Mouse (Mus musculus) MEL (cell line): Measurements from ENCODE around the gene Socs5. TPM values are rescaled to one million over a fixed set of nuclear protein-coding genes. Genes with fewer than 3 reads are reported as not detected.

Experiments
- DNase-seq: peaks from one replicate; pipeline ENCODE4 v3.0.0; 2011; ENCODE audit warnings: low read depth, low spot score
- H3K27ac ChIP-seq: 2 replicates; pipeline ENCODE4 v1.5.1; 2012; ENCODE audit warnings: low read depth, mild to moderate bottlenecking, control low read depth, low read length, moderate library complexity; ENCODE audit not compliant: control insufficient read depth
- H3K27me3 ChIP-seq, 2 experiments: fragments of 150-350 bp in 1 of 2; sonication (generic) in 1 of 2; 2 replicates each; pipeline ENCODE4 v1.6.1; 2012; ENCODE audit warnings: low read length in 2 of 2, mild to moderate bottlenecking in 2 of 2, improper control_type of control experiment in 1 of 2, moderate library complexity in 1 of 2; ENCODE audit not compliant: insufficient read depth in 2 of 2, control insufficient read depth in 1 of 2
- H3K36me3 ChIP-seq, 2 experiments: 2 replicates each; pipeline ENCODE4 v1.6.1; 2012 to 2014; ENCODE audit warnings: low read length in 2 of 2, improper control_type of control experiment in 1 of 2, inconsistent platforms in 1 of 2, mild to moderate bottlenecking in 1 of 2; ENCODE audit not compliant: insufficient read depth in 2 of 2, control insufficient read depth in 1 of 2
- H3K4me1 ChIP-seq, 2 experiments: fragments of 150-350 bp in 1 of 2; sonication (generic) in 1 of 2; 2 replicates each; pipeline ENCODE4 v1.6.1; 2012; ENCODE audit warnings: low read length in 2 of 2, improper control_type of control experiment in 1 of 2, mild to moderate bottlenecking in 1 of 2; ENCODE audit not compliant: insufficient read depth in 2 of 2, control insufficient read depth in 1 of 2
- H3K4me3 ChIP-seq, 2 experiments: fragments of 150-350 bp in 1 of 2; sonication (generic) in 1 of 2; 2 replicates each; pipeline ENCODE4 v1.5.1; 2012; ENCODE audit warnings: low read depth in 2 of 2, low read length in 2 of 2, mild to moderate bottlenecking in 2 of 2, moderate library complexity in 2 of 2, control low read depth in 1 of 2, improper control_type of control experiment in 1 of 2; ENCODE audit not compliant: control insufficient read depth in 1 of 2, insufficient read depth in 1 of 2
- H3K79me2 ChIP-seq: 2 replicates; pipeline ENCODE4 v1.6.1; 2012; ENCODE audit warnings: mild to moderate bottlenecking, low read length, moderate library complexity; ENCODE audit not compliant: control insufficient read depth, poor library complexity, insufficient read depth
- H3K9ac ChIP-seq: 2 replicates; pipeline ENCODE4 v1.6.1; 2012; ENCODE audit warnings: low read depth, mild to moderate bottlenecking, control low read depth, low read length, moderate library complexity; ENCODE audit not compliant: control insufficient read depth, poor library complexity, severe bottlenecking
- H3K9me3 ChIP-seq: fragments of 150-350 bp; sonication (generic); replicated peaks from 2 replicates; pipeline ENCODE4 v1.6.1; 2012; ENCODE audit warnings: mild to moderate bottlenecking, low read length, improper control_type of control experiment, moderate library complexity; ENCODE audit not compliant: insufficient read depth
- BHLHE40 ChIP-seq: IDR thresholded peaks from 2 replicates; pipeline ENCODE4 v1.6.1; 2012; ENCODE audit warnings: low read depth, mild to moderate bottlenecking, inconsistent platforms, low read length, improper control_type of control experiment, borderline replicate concordance
- CHD1 ChIP-seq: IDR thresholded peaks from 2 replicates; pipeline ENCODE4 v1.6.1; 2012; ENCODE audit warnings: low read depth, mild to moderate bottlenecking, inconsistent platforms, low read length, improper control_type of control experiment
- ELF1 ChIP-seq: IDR thresholded peaks from 2 replicates; pipeline ENCODE4 v1.6.1; 2014; ENCODE audit warnings: low read depth, mild to moderate bottlenecking, inconsistent platforms, low read length, improper control_type of control experiment, moderate library complexity
- EP300 ChIP-seq, 2 experiments: IDR thresholded peaks; 2 replicates each; pipeline ENCODE4 v1.6.1; 2011; ENCODE audit warnings: improper control_type of control experiment in 2 of 2, low read length in 2 of 2, low read depth in 1 of 2, mild to moderate bottlenecking in 1 of 2
- ETS1 ChIP-seq: IDR thresholded peaks from 2 replicates; pipeline ENCODE4 v1.6.1; 2012; ENCODE audit warnings: low read depth, mild to moderate bottlenecking, inconsistent platforms, low read length, improper control_type of control experiment, moderate library complexity
- GATA1 ChIP-seq: IDR thresholded peaks from 2 replicates; pipeline ENCODE4 v1.6.1; 2011; ENCODE audit warnings: low read depth, low read length, improper control_type of control experiment
- HCFC1 ChIP-seq: IDR thresholded peaks from 2 replicates; pipeline ENCODE4 v1.6.1; 2012; ENCODE audit warnings: low read depth, mild to moderate bottlenecking, inconsistent platforms, low read length, improper control_type of control experiment, moderate library complexity
- JUND ChIP-seq: IDR thresholded peaks from 2 replicates; pipeline ENCODE4 v1.6.1; 2011; ENCODE audit warnings: low read depth, mild to moderate bottlenecking, improper control_type of control experiment, low read length
- MAX ChIP-seq: IDR thresholded peaks from 2 replicates; pipeline ENCODE4 v1.6.1; 2011; ENCODE audit warnings: low read length, improper control_type of control experiment
- NELFE ChIP-seq: IDR thresholded peaks from 2 replicates; pipeline ENCODE4 v1.6.1; 2011; ENCODE audit warnings: low read depth, low read length, improper control_type of control experiment
- NRF1 ChIP-seq: IDR thresholded peaks from 2 replicates; pipeline ENCODE4 v1.6.1; 2014; ENCODE audit warnings: low read depth, mild to moderate bottlenecking, inconsistent platforms, low read length, improper control_type of control experiment, moderate library complexity; ENCODE audit not compliant: poor library complexity, insufficient read depth, severe bottlenecking
- POLR2A ChIP-seq, 2 experiments: IDR thresholded peaks; 2 replicates each; pipeline ENCODE4 v1.6.1; 2011 to 2012; ENCODE audit warnings: low read length in 2 of 2, mild to moderate bottlenecking in 2 of 2, control low read depth in 1 of 2, improper control_type of control experiment in 1 of 2, low read depth in 1 of 2, moderate library complexity in 1 of 2; ENCODE audit not compliant: control insufficient read depth in 1 of 2, insufficient read depth in 1 of 2, poor library complexity in 1 of 2
- POLR2AphosphoS5 ChIP-seq: IDR thresholded peaks from 2 replicates; pipeline ENCODE4 v1.6.1; 2012; ENCODE audit warnings: low read depth, borderline replicate concordance, mild to moderate bottlenecking, inconsistent platforms, low read length, moderate library complexity, mixed read lengths
- SIN3A ChIP-seq: IDR thresholded peaks from 2 replicates; pipeline ENCODE4 v1.6.1; 2012; ENCODE audit warnings: low read length, improper control_type of control experiment, inconsistent platforms
- SMC3 ChIP-seq: IDR thresholded peaks from 2 replicates; pipeline ENCODE4 v1.6.1; 2011; ENCODE audit warnings: low read depth, low read length, improper control_type of control experiment
- TAL1 ChIP-seq: IDR thresholded peaks from 2 replicates; pipeline ENCODE4 v1.6.1; 2012; ENCODE audit warnings: mild to moderate bottlenecking, inconsistent platforms, low read length, moderate library complexity, mixed read lengths
- TBP ChIP-seq: IDR thresholded peaks from 2 replicates; pipeline ENCODE4 v1.8.0; 2011; ENCODE audit warnings: low read depth, low read length, improper control_type of control experiment
- TCF12 ChIP-seq: IDR thresholded peaks from 2 replicates; pipeline ENCODE4 v1.6.1; 2014; ENCODE audit warnings: low read depth, mild to moderate bottlenecking, inconsistent platforms, low read length, improper control_type of control experiment, moderate library complexity
- USF1 ChIP-seq: IDR thresholded peaks from 2 replicates; pipeline ENCODE4 v1.6.1; 2014; ENCODE audit warnings: low read depth, mild to moderate bottlenecking, inconsistent platforms, low read length, improper control_type of control experiment, moderate library complexity
- USF2 ChIP-seq, 2 experiments: IDR thresholded peaks; 2 replicates each; pipeline ENCODE4 v1.6.1; 2011 to 2012; ENCODE audit warnings: improper control_type of control experiment in 2 of 2, low read length in 2 of 2, borderline replicate concordance in 1 of 2, inconsistent platforms in 1 of 2, low read depth in 1 of 2, mild to moderate bottlenecking in 1 of 2; ENCODE audit not compliant: insufficient read depth in 1 of 2
- ZKSCAN1 ChIP-seq: IDR thresholded peaks from 2 replicates; pipeline ENCODE4 v1.6.1; 2012; ENCODE audit warnings: low read depth, mild to moderate bottlenecking, inconsistent platforms, low read length, improper control_type of control experiment, moderate library complexity
- ZMIZ1 ChIP-seq: IDR thresholded peaks from 2 replicates; pipeline ENCODE4 v1.6.1; 2012; ENCODE audit warnings: low read depth, mild to moderate bottlenecking, inconsistent platforms, low read length, improper control_type of control experiment, moderate library complexity
- ZNF384 ChIP-seq: IDR thresholded peaks from 2 replicates; pipeline ENCODE4 v1.6.1; 2012; ENCODE audit warnings: low read depth, mild to moderate bottlenecking, inconsistent platforms, low read length, improper control_type of control experiment
- polyA plus RNA-seq, 2 experiments: library from polyadenylated mRNA; stranded (reverse) in 1 of 2; unstranded in 1 of 2; fragments of >175 nt in 1 of 2; fragments of >200 nt in 1 of 2; gene quantifications; 2 replicates each; pipeline versions ENCODE4 v1.2.1 to v1.2.4; 2012; ENCODE audit warnings: low replicate concordance in 2 of 2, low read depth in 1 of 2; ENCODE audit not compliant: insufficient read length in 2 of 2, insufficient read depth in 1 of 2, missing spikeins in 1 of 2
- total RNA-seq: library from RNA; depleted of rRNA; stranded (reverse); fragments of 300-350 nt; gene quantifications from 2 replicates; pipeline ENCODE4 v1.2.3, GENCODE M21; 2012

Gene Socs5
- total and polyA plus RNA-seq, 3 experiments = 6.4 to 9.7 TPM; not detected in 1

DNA sequence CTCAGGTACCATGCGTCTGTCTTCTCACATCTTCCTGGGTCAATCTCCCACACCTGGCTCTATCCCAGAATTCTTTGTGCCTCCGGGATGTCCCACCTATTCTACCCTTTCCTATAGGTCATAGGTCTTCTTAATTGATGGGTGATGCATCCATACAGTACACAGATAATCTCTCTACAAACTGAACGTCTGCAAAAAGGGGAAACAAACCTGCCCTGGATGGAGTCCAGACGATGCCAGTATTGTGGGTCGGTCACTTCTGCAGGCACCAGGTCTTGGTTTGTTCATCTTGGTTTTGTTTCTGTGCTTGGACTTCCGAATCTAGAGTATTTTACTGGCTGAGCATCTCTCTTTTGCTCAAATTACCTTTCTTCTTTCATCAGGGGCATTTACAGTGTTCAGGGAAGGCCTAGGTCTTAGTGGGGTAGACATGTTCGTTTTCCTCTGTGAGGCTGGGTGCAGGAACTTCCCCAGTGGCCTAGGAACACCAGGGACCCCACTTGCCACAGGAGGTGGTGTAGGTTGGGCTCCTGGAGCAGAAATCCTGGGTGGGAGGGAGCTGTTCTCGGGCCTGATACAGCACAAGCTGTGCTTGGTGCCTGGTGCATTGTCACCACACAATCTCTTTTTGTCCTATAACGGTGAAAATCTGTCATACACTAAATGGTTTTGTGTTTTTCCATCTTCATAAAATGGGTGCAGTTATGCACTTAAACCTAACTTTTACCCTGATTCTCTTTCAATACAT is 33.9 kb downstream of the Socs5 start:
- Histone ChIP-seq H3K4me1 (peaks cover 10 to 14% of the 10 kb centered on the region in 2 experiments), H3K27ac (no peak overlapping the region), H3K4me3 (peak overlapping the region; percentile 30 to 69), H3K9me3 (no peaks in the 10 kb centered on the region), H3K27me3 (no peaks in the 10 kb centered on the region), H3K79me2 (no peaks in the 10 kb centered on the region), H3K36me3 (peaks cover 0 to 8% of the 10 kb centered on the region in 2 experiments; a peak in 2 of 4 replicates), H3K9ac (peak overlapping the region; percentile 26; the same call in 1 of the 2 replicates)
- peak; percentile 37 for DNase-seq
- TF ChIP-seq NRF1 (no peak), ZNF384 (no peak)

DNA sequence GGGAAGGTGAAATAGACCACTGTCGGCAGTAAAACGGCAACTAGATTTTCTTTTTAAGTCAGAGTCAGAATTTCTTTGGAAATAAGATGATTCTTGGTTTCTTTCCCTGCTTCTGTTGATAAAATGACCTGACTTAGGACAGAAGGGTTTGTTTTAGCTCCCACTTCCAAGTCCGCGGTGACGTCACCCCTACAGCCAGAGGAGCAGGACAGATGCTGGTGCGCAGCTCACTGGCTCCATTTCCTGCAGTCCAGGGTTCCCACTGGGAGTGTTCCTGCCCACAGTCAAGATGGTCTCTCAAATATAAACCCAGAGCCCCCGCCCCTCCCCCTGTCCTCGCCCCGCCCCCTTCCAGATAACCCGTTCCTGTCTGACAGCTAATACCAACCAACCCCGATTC is 34.8 kb downstream of the Socs5 start:
- 0 out of 2 replicates have a peak, but pooled peaks have one; percentile 21 for TF ChIP-seq NRF1
- TF ChIP-seq CHD1 = no peak
- DNase-seq = peak; percentile 66
- H3K4me3 ChIP-seq = peak overlapping the region; percentile 54 to 69
- H3K9ac ChIP-seq = peak overlapping the region; percentile 60; the same call in 1 of the 2 replicates
- H3K36me3 ChIP-seq = peaks cover 0 to 8% of the 10 kb centered on the region in 2 experiments; a peak in 2 of 4 replicates
- no peaks in the 10 kb centered on the region for H3K27me3 ChIP-seq
- peaks cover 10 to 14% of the 10 kb centered on the region in 2 experiments for H3K4me1 ChIP-seq
- no peak overlapping the region; the same call in 1 of the 2 replicates for H3K27ac ChIP-seq
- H3K79me2 ChIP-seq = no peaks in the 10 kb centered on the region
- H3K9me3 ChIP-seq = no peaks in the 10 kb centered on the region

DNA sequence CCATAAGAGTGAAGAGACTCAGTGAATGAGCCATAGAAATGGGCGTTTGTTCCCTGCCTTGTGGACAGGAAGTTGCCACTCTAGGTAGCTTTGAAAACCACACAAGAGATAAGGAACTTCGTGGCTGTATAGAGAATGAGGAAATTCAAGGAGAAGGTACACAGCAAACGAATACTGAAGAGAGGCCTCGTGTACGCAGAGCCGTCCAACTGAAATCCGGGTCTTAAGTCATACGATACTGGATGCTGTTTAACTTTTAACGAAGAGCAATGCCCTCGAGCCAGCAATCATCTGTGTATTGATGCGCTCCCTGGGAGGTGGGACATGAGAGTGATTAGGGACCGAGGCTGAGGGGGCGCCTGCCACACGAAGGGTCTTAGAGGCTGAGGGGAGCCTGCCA is 35.7 kb downstream of the Socs5 start:
- Histone ChIP-seq H3K36me3 (peaks cover 0 to 8% of the 10 kb centered on the region in 2 experiments; a peak in 2 of 4 replicates), H3K27me3 (no peaks in the 10 kb centered on the region), H3K9ac (peak overlapping the region; percentile 60), H3K4me1 (peaks cover 10 to 14% of the 10 kb centered on the region in 2 experiments), H3K9me3 (no peaks in the 10 kb centered on the region), H3K27ac (peak overlapping the region; percentile 74), H3K79me2 (no peaks in the 10 kb centered on the region), H3K4me3 (peak overlapping the region; percentile 54 to 69)
- peak; percentile 79 for DNase-seq
- no peak for TF ChIP-seq TCF12
- peak; percentile 71 for TF ChIP-seq MAX
- no peak for TF ChIP-seq JUND
- no peak for TF ChIP-seq NELFE
- TF ChIP-seq HCFC1 = no peak
- peak; percentile 70; the same call in 1 of the 2 replicates for TF ChIP-seq POLR2AphosphoS5
- TF ChIP-seq USF1 = no peak
- no peak for TF ChIP-seq BHLHE40
- no peak for TF ChIP-seq USF2 (IDR thresholded peaks at IDR 0.05; ENCODE audit: borderline replicate concordance in 1 of 2, insufficient read depth in 1 of 2, low read depth in 1 of 2, low read length in 2 of 2)
- TF ChIP-seq ZKSCAN1 = no peak
- peak; percentile 51; the same call in 1 of the 2 replicates for TF ChIP-seq ETS1
- no peak for TF ChIP-seq TAL1
- peak; percentile 85 for TF ChIP-seq GATA1
- 0 out of 4 replicates have a peak, but pooled peaks of 1 of the 2 experiments have one; percentile 39 for TF ChIP-seq POLR2A (IDR thresholded peaks at IDR 0.05; ENCODE audit: control insufficient read depth in 1 of 2, insufficient read depth in 1 of 2, low read depth in 1 of 2, low read length in 2 of 2, poor library complexity in 1 of 2)
- peak; percentile 53 to 81; a peak in 3 of 4 replicates for TF ChIP-seq EP300 (IDR thresholded peaks at IDR 0.05; ENCODE audit: low read depth in 1 of 2, low read length in 2 of 2)
- TF ChIP-seq SIN3A = peak; percentile 13
- TF ChIP-seq NRF1 = no peak
- peak; percentile 45; the same call in 1 of the 2 replicates for TF ChIP-seq ZMIZ1
- peak; percentile 63; the same call in 1 of the 2 replicates for TF ChIP-seq ELF1
- peak; percentile 57; the same call in 1 of the 2 replicates for TF ChIP-seq TBP
- no peak for TF ChIP-seq SMC3
